Mouse (Mus musculus) cerebellum, adult 9-10 months (tissue): ENCODE data around the gene Ptprk.

Experiments used
- DNase-seq: peaks from one replicate; pipeline ENCODE4 v3.0.0; 2022

Gene Ptprk

GRCm38 (mm10) chr10:28306451-28307086 lies 231.9 kb downstream of the Ptprk start:
- no peak for DNase-seq

GRCm38 (mm10) chr10:28311369-28311768 lies 236.7 kb downstream of the Ptprk start:
- no peak for DNase-seq

- DNase-seq: no peak
Observed at GRCm38 (mm10) chr10:28322995-28323394, 248.4 kb downstream of the Ptprk start.

GRCm38 (mm10) chr10:28335232-28335631 lies 260.6 kb downstream of the Ptprk start:
- DNase-seq: no peak

- no peak for DNase-seq
Observed at GRCm38 (mm10) chr10:28338536-28338935, 263.9 kb downstream of the Ptprk start.

GRCm38 (mm10) chr10:28345196-28345681 lies 270.6 kb downstream of the Ptprk start:
- peak; percentile 81 for DNase-seq

- DNase-seq: no peak
Observed at GRCm38 (mm10) chr10:28365291-28365690, 290.7 kb downstream of the Ptprk start.

- DNase-seq: no peak
Observed at GRCm38 (mm10) chr10:28366065-28366677, 291.6 kb downstream of the Ptprk start.

- no peak for DNase-seq
Observed at GRCm38 (mm10) chr10:28369808-28370207, 295.2 kb downstream of the Ptprk start.

GRCm38 (mm10) chr10:28374874-28375273 lies 300.3 kb downstream of the Ptprk start:
- DNase-seq: no peak

GRCm38 (mm10) chr10:28379752-28380488 lies 305.3 kb downstream of the Ptprk start:
- DNase-seq: no peak

GRCm38 (mm10) chr10:28387563-28388222 lies 313.1 kb downstream of the Ptprk start:
- no peak for DNase-seq

GRCm38 (mm10) chr10:28391168-28391567 lies 316.5 kb downstream of the Ptprk start:
- DNase-seq: no peak

- DNase-seq: no peak
Observed at GRCm38 (mm10) chr10:28395610-28396519, 321.2 kb downstream of the Ptprk start.

GRCm38 (mm10) chr10:28396520-28396915 lies 321.9 kb downstream of the Ptprk start:
- no peak for DNase-seq

GRCm38 (mm10) chr10:28401796-28402195 lies 327.2 kb downstream of the Ptprk start:
- DNase-seq: no peak

- DNase-seq: no peak
Observed at GRCm38 (mm10) chr10:28408980-28409379, 334.4 kb downstream of the Ptprk start.

- no peak for DNase-seq
Observed at GRCm38 (mm10) chr10:28414823-28415222, 340.2 kb downstream of the Ptprk start.

GRCm38 (mm10) chr10:28422622-28423021 lies 348.0 kb downstream of the Ptprk start:
- DNase-seq: no peak

GRCm38 (mm10) chr10:28425371-28425770 lies 350.8 kb downstream of the Ptprk start:
- DNase-seq: no peak

GRCm38 (mm10) chr10:28436084-28436483 lies 361.5 kb downstream of the Ptprk start:
- peak; percentile 25 for DNase-seq

- no peak for DNase-seq
Observed at GRCm38 (mm10) chr10:28449853-28450252, 375.2 kb downstream of the Ptprk start.
